Mouse (Mus musculus) adrenal gland, postnatal 14 days (tissue): ENCODE measurements around the gene Trim28. TPM values are rescaled to one million over a fixed set of nuclear protein-coding genes. Genes with fewer than 3 reads are reported as not detected.

Experiments
- DNase-seq: peaks from one replicate; pipeline ENCODE4 v3.0.0; 2021; ENCODE audit warnings: mixed read lengths
- total RNA-seq: library from RNA; stranded (reverse); gene quantifications from 2 replicates; pipeline ENCODE4 v1.2.3, GENCODE M21; 2021

Gene Trim28
- total RNA-seq, 1 experiment from 2014 or later, result 247 TPM

DNA sequence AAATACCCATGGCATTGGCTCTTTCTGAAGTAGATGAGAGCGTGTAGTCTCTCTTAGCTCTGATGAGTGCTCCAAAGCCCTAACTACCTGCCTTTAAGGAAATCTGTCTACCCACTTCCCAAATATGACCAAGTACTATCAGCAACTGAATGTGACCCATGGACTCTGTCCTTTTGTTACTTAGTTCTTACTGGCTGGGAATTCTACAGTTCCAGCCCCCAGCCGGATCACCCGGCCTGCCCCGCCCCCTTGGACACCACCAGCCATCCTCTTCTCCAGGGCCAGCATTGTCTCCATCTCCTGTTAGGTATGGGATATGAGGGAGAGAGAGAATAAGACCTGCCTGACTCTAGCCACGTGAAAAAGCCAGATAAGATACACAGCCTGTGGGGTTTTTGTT is 861 bp upstream of the Trim28 start, which contains the start of gene Slc27a5:
Gene Slc27a5 (minus strand): TSS at position 140 of the 400 bp plus-strand sequence.
- no peak for DNase-seq

DNA sequence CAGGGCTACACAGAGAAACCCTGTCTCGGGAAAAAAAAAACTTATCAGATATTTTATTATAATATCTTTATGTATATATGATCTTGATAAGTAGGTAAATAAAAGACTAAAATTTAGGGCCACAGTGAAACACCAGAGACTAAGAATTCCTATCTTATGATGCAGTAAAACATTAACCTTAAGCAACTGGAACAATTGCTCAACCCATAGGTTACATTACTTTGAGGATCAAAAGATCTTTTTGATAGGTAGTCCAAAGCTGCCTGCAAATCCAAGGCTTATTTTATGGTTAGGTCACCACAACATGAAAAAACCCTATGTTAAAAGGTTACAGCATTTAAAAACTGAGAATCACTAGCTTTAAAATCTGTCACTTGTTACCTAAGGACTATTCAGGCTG is 2.7 kb downstream of the Trim28 start:
- no peak for DNase-seq

DNA sequence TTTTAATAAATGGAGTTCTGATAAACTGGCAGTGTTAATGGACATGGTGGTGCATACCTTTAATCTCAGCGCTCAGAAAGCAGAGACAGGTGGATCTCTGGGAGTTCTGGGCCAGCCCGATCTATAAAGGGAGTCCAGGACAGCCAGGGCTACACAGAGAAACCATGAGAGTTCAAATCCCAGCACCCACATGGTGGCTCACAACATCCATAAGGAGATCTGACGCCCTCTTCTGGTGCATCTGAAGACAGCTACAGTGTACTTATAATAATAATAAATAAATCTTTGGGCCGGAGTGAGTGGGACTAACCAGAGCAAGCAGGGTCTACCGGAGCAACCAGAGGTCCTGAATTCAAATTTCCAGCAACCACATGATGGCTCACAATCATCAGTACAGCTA is 4.5 kb downstream of the Trim28 start:
- no peak for DNase-seq

DNA sequence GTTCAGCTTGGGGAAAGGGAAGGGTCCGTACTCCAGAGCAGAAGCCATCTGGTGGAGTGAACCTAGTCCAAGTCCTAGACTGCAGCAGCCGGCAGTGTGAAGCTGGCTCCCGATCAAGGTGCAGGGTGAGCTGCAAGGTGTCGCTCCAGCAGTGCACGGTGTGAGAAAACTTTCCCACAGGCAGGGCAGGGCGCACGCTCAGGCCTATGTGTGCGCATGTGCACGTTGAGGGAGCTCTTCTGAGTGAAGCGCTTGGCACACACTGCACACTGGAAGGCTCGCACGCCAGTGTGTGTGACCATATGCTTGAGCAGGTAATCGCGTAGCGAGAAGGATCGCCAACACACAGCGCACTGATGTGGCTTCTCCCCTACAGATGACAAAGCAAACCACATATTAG is 7.1 kb downstream of the Trim28 start:
- DNase-seq, result no peak

DNA sequence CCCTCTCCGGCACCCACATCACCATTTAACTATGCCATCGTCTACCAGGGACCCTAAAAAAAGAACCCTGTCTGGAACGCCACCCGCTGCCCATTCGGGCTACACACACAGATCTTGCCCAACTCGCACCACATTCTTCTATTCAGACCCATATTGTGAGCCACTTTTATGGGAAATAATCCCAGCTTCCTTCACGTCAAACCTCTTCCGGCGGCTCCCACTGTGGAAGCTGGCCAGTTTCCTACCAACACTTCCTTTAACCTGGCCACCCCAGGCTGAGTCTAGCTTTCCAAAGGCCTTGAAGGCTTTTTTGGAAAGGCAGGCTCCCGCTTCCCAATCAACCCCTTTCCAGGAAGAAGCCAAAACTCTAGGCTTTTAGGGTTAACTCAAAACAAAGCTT is 7.6 kb downstream of the Trim28 start:
- no peak for DNase-seq

DNA sequence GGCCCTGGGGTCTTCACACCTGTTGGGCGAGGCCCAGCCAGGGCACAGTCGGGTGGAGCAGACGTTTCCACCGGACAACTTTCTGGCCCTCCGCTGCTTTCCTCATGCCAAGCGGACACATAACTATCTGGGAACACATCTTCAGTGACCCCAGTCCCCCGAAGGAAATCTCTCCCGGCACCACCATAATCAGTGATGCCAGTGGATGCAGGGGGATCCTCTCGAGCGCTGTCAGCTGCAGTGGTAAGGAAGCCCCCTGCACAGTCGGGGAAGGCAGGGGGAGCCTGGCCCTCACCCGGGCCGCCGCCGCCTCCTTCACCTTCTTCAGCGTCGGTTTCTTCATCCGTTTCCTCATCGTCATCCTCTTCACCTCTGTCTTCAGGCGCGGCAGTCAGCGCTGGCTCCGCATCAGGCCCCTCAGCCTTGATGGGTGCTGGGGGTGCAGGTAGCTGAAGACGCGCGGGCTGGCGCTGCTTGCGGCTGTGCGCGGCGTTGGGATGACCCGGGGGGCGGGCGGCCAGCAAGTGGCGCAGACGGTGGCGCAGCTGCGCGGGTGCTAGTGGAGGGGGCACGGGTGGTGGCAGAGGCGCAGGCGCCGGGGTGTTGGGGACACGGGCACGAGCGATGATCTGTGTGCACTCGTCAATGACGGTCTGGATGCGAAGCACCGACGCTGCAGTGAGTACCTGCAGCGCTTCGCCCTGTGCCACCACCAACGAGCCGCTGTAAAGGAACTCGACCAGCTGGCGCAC is 8.6 kb downstream of the Trim28 start:
- DNase-seq, result no peak

DNA sequence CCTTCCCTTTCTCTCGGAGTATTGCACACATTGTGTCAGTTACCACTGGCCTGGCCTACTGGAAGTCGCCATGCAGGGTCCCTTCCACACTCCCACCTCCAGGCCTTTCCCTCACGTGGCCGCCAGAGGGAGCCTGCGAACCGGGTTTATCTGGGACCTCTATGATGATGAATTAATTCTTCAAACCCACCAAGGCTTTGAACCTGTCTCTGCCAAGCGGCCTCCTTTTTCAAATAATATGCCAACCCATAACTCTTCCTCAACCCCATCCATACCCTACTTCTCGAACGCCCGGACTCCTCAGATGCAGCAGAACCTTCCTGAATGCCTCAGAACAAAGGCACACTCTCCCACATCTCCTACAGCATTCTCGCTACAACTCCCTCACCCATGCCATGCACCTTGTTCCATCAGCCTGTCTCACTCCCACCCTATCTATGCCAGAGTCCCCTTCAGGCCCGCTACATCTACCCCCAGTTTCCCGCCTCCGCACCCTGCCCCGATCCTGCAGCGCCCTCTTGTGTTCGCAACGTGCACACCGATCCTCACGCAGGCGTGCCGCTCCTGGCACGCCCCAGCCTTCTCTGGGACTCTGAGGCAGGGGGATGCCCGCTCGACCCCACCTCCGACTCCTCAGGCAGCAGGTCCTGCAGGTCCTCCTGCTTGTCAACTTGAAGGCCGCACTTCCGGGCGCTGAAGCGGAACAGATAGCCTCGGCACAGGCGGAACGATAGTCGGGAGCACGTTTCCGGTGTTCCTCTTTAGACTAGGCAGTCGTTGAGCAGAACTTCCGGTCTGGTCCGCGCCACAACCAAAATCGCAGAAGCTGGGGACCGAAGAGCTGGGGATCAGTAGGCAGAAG is 10.5 kb downstream of the Trim28 start:
- DNase-seq, result peak; percentile 95

DNA sequence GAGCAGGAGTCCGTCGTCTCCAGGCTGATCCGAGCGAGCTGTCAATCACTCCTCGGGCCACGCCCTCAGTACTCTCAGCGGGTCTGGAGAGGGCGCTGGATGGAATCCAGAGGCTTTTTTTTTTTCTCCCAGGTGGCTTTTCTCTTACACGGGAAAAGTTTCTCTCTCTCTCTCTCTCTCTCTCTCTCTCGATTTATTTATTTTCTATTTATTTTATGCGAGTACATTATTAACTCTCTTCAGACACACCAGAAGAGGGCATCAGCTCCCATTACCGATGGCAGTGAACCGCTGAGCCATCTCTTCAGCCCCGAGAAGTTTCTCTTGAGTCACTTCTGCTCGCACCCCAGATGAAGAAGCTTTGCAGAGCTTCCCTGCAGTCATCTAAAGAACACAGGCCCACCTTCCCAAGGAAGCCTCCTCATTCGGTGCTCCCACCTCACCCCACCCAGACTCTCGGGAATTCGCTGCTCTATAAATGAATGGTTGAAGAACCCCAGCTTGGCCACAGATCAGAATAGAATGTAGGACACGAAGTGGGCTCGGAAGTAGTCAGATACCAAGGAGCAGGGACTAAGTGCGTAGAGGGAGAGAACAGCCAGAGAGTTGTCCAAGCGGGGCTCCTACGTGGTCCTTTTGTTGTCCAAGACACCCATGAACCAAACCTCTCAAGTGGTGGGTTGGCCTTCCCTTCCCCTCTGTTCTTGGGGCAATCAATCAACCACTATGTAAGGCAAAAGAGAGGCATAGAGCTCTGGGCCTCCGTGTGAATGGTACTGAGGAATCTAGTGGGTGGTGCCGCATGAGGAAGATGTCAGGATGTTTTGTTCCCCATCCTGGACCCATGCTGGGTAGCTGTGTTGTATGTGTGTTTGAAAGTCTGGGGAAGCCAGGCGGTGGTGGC is 11.3 kb downstream of the Trim28 start, which contains the start of gene Zbtb45:
Gene Zbtb45 (minus strand): TSS at position 30 of the 904 bp plus-strand sequence.
- no peak for DNase-seq

DNA sequence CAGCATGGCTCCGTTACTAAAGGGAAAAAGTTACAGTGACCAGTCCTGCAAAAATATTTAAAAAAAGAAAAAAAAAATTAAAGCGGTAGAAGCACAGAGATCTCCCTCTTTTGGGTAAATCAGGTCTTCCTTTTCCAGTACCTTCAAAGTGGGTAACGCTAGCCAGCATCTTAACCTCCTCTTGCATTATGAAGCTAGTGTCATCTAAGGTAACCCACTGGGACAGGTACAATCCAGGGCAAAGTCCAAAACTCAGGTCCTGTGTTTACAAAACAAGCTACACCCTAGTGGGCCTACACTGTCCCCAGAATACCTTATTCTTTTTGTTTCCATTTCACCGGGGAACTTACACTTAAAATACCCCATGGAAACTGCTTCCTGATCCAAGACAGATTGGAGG is 14.8 kb downstream of the Trim28 start:
- DNase-seq, result no peak

DNA sequence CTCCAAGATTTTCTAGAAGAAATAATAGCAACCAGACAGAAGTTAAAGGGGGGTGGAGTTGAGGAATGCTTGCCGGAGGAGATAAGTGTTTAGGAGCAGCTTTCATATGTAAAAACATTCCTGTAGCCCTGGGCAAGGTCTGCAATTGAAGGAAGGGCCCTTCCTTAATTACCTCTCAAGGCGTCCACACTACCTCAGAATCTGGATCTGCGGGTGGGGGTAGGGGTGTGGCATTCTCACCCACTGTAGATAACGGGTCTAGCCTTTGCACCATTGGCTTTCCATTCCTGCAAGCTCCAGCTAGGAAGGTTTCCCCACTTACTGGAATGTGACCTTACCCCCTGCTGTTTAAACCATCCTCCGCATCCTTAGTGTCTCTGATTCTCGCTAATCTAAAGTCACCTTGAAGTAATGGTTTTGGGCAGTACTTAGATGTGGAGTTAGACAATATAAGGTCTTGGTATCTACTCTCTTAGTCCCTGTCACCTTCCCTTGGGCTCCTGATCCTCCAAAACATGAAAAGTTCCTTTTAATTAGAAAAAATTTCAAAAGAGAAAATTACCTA is 15.4 kb downstream of the Trim28 start:
- DNase-seq, result no peak

DNA sequence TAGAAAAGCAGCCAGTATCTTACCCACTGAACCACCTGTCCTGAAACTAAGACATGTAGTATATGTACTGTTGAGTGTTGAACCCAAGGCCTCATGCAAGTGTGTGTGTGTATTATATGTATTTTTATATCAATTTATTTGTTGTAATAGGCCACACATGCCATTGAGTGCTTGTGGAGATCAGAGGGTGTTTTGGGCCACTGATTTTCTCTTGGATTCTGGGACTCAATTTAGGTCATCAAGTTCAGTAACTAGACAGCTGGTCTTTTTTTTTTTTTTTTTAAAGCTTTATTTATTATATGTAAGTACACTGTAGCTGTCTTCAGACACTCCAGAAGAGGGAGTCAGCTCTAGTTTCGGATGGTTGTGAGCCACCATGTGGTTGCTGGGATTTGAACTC is 16.3 kb downstream of the Trim28 start:
- DNase-seq, result no peak

DNA sequence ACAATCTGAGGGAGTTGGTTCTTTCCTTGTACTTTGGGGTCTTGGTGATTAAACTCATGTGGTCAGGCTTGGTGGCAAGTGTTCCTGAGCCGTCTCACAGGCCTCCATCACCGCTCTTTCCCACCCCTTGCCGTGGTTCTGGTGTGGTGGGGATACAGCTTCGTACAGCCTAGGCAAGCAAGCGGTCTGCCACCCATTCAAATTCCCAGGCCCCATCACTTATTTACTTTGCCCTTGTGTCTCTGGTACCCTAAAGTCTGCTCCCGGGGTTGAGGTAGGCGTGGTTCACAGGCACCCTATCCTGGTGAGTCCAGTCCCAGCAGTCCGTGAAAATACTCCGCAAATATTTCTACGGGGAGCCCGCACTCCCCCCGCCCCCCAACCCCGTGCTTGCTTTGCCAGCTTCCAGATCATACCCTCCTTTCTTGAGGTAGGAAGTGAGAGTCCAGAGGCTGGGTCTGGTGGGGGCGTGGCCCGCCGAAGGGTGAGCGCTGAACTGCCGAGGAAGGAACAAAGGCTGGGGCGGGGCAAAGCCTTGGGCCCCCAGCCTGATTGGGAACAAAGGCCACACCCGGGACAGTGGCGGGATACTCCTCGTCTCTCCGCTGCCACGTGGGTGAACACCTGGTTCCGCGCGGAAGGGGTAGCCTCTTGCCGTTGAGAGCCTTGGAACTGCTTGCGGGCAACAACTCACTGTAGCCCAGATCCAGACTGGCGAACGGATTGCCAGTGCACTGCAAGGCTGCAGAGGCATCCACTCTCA is 24.0 kb downstream of the Trim28 start:
- DNase-seq, result peak; percentile 80

DNA sequence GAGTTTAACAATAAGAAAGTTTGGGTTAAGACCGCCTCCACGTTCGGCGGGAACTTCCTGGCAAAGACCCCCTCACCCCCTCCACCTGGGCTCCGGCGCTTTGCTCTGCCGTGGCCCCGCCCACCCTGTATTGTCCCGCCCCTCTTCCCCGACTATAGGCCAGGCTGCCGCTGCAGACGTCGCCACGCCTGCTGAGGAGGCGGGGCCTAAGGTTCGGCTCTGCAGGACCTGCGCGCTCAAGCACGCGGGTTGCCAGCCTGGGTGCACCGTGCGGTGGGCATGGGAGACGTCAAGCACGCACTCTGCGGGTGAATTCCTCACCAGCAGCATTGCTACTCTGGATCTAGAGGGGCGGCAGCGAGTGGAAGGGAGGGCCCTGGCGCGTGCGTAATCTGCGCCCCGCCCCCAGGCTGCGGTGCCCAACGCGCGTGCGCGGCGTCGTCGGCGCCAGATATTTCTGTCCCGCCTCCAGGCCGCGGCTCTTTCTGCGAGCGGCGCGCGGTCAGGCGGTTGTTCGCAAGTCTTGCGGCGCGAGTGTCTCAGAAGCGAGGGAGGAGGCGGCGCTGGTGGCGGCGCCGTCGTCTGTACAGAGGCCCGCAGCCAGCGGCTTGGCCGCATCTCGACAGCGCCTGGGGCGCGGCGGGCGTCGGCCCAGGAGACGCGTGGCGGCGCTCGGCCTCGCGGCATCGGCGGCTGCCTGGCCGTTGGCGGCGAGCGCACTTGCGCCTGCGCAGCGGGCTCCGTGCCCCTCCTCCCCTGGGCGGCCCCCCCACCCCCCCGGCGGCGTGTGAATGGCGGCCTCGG is 25.2 kb downstream of the Trim28 start:
- peak; percentile 94 for DNase-seq

DNA sequence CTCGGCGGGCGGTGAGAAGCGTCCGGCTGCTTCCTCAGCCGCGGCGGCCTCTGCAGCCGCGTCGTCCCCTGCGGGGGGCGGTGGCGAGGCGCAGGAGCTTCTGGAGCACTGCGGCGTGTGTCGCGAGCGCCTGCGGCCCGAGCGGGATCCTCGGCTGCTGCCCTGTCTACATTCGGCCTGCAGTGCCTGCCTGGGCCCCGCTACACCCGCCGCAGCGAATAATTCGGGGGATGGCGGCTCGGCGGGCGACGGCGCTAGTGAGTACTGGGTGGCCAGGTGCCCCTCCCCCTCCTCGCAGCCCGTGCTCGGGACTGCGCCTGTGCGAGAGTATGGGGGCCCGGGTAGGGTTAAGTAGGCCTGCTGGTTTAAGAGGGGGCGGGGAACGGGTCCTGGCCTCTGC is 25.9 kb downstream of the Trim28 start:
- peak; percentile 91 for DNase-seq

DNA sequence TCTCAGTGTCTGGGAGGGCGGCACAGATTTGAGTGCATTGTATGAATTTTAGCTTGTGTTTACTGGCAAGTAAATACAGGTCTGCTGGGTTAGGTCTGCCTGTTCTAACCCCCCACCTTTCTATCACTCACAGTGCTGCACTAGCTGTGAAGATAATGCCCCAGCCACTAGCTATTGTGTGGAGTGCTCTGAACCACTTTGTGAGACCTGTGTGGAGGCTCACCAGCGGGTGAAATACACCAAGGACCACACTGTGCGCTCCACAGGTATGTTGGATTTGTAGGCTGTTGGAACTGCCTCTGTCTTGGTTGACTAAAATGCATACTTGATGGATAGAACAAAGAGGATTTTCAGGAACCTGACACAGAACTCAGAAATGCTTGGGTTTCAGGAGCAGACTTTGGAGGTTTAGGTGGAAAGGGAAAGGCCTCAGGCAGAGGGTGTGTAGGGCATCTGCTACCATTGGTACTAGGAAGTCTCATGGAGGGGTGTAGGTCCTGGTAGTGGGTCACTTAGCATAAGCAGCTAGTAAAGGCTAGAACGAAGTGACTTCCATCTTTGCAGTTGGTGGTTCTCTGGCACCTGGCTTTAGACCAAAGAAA is 26.7 kb downstream of the Trim28 start:
- no peak for DNase-seq

DNA sequence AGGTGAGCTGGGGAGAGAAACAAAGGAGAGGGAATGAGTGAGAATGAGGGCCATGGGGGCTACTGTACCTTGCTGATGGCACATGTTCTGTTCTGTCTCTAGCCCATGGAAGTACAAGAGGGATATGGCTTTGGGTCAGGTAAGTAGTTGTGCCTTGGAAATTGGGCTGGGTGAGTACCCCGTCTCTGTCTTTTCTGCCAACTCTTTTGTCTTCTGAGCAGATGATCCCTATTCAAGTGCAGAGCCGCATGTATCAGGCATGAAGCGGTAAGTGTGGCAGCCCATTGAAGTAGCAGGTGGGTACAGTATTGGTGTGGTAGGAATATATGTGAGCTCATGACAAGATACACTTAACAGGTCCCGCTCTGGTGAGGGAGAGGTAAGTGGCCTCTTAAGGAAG is 30.1 kb downstream of the Trim28 start:
- DNase-seq, result no peak

DNA sequence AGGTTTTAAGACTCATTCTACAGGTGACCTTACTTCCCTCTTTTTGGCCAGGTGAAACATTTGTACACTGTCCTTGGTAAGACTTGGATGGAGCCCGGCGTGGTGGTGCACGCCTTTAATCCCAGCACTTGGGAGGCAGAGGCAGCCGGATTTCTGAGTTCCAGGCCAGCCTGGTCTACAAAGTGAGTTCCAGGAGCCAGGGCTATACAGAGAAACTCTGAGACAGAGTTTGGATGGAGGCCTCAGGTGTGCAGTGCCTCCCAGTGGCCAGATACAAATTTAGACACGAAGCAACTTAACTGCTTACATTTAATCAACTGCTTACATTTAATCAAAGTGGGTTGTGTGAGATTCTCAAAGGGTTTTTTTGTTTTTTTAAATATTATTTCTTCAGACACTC is 32.2 kb downstream of the Trim28 start:
- DNase-seq, result peak; percentile 57

DNA sequence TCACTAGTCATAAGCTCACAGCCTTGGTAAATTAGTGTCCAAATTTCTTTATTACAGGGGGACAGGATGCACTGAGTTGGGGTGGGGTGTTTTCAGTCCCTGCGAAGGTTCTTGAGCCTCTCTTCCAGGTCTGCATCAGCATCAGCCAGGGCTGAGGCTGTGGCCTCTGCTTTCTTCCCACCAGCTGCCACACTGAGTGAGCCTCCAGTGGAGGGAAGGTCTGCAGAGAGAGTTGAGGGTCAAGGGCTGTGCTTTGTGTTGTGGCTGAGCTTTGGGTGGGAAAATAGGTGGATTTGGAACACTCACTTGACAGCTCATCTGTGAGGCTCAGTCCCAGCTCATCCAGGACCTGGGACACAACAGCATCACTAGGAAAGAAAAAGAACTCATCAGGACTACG is 33.1 kb downstream of the Trim28 start:
- no peak for DNase-seq

DNA sequence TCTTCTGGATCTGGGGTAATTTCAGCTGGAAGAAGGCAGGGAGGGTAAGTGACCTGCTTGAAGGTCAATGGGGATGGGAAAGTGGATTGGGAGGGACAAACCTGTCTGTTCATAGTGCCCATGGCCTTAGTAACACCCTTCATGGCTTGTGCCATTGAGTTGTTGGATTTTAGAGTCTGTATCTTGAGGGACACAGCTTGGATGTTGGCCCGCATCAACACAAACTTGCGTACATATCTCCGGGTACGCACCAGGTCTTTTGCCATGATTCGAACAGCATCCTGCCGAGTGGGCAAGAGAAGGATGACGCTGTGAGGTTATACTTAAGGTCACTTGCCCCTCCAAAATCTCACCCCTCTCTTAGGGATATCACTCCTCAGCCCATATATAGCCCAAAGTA is 33.6 kb downstream of the Trim28 start:
- no peak for DNase-seq
